Mouse (Mus musculus) heart, adult 2 months (tissue): ENCODE measurements around the gene Fam89a.

ENCODE experiments used
- CTCF ChIP-seq: fragments of 200-600 bp; IDR thresholded peaks from 2 replicates; pipeline ENCODE4 v1.8.1; 2022; ENCODE audit warnings: antibody characterized with exemption, mild to moderate bottlenecking, moderate library complexity
- EP300 ChIP-seq: fragments of 200-500 bp; IDR thresholded peaks from 2 replicates; pipeline ENCODE4 v1.6.1; 2011; ENCODE audit warnings: low read depth, low read length, control low read depth; ENCODE audit not compliant: insufficient read depth
- POLR2A ChIP-seq: fragments of 200-500 bp; IDR thresholded peaks from 2 replicates; pipeline ENCODE4 v1.6.1; 2011; ENCODE audit warnings: mild to moderate bottlenecking, low read depth, low read length, control low read depth; ENCODE audit not compliant: insufficient read depth

GRCm38 (mm10) chr8:124691706-124692105 lies 59.9 kb downstream of the Fam89a start:
- TF ChIP-seq POLR2A = no peak
- TF ChIP-seq CTCF = no peak
- TF ChIP-seq EP300 = no peak
